Mouse (Mus musculus) heart, embryonic 12.5 days (tissue): ENCODE data around the gene Nrsn2. TPM values are rescaled to one million over a fixed set of nuclear protein-coding genes. Genes with fewer than 3 reads are reported as not detected.

Experiments used
- ATAC-seq: fragments of 200-750 bp; cut with Nextera tagmentation; 2 replicates; pipeline ENCODE4 v1.8.0; 2017; ENCODE audit warnings: moderate TSS enrichment, moderate library complexity; ENCODE audit not compliant: insufficient number of reproducible peaks, low FRiP score
- H3K27ac ChIP-seq: fragments of 300-500 bp; sonication (generic); 2 replicates; pipeline ENCODE4 v1.5.1; 2016; ENCODE audit warnings: mild to moderate bottlenecking, moderate library complexity; ENCODE audit not compliant: poor library complexity, severe bottlenecking
- H3K27me3 ChIP-seq: fragments of 300-500 bp; sonication (generic); replicated peaks from 2 replicates; pipeline ENCODE4 v1.6.1; 2016; ENCODE audit warnings: mild to moderate bottlenecking, moderate library complexity
- H3K36me3 ChIP-seq: fragments of 300-500 bp; sonication (generic); 2 replicates; pipeline ENCODE4 v1.6.1; 2016; ENCODE audit warnings: mild to moderate bottlenecking, moderate library complexity
- H3K4me1 ChIP-seq: fragments of 300-500 bp; sonication (generic); replicated peaks from 2 replicates; pipeline ENCODE4 v1.6.1; 2016; ENCODE audit warnings: mild to moderate bottlenecking
- H3K4me2 ChIP-seq: fragments of 300-500 bp; sonication (generic); 2 replicates; pipeline ENCODE4 v1.6.1; 2016; ENCODE audit warnings: mild to moderate bottlenecking, moderate library complexity
- H3K4me3 ChIP-seq: fragments of 300-500 bp; sonication (generic); 2 replicates; pipeline ENCODE4 v1.5.1; 2016; ENCODE audit warnings: mild to moderate bottlenecking
- H3K9ac ChIP-seq: fragments of 300-500 bp; sonication (generic); 2 replicates; pipeline ENCODE4 v1.6.1; 2016; ENCODE audit warnings: mild to moderate bottlenecking, moderate library complexity
- H3K9me3 ChIP-seq: fragments of 300-500 bp; sonication (generic); replicated peaks from 2 replicates; pipeline ENCODE4 v1.6.1; 2016; ENCODE audit warnings: mild to moderate bottlenecking, moderate library complexity
- WGBS: fragments of 180-500 bp; shearing (Covaris S2); methylation state at CpG from one replicate; pipeline ENCODE4 v1.1.7; 2016; 5-methylcytosine and 5-hydroxymethylcytosine counted together
- polyA plus RNA-seq: library from polyadenylated mRNA; unstranded; fragments of >200 nt; fragmentation: Nextera tagmentation; extraction: Ambion mirVana; gene quantifications from 2 replicates; pipeline ENCODE4 v1.2.1, GENCODE M21; 2016

The Nrsn2 gene
- polyA plus RNA-seq, 1 experiment from 2014 or later = 3.8 TPM

- Histone ChIP-seq H3K9me3 (peaks cover 4% of the 10 kb centered on the region; the same call in 1 of the 2 replicates), H3K27ac (no peak overlapping the region), H3K4me2 (no peak overlapping the region), H3K27me3 (no peaks in the 10 kb centered on the region), H3K9ac (no peak overlapping the region), H3K36me3 (no peaks in the 10 kb centered on the region), H3K4me1 (no peaks in the 10 kb centered on the region), H3K4me3 (no peak overlapping the region)
- ATAC-seq = no peak
- 78% methylated on average over 4 of the region's 4 CpGs for WGBS
These were observed 7.8 kb upstream of the Nrsn2 start for GRCm38 (mm10) chr2:152384191-152384590.

- peak overlapping the region; percentile 59; the same call in 1 of the 2 replicates for H3K9ac ChIP-seq
- H3K27me3 ChIP-seq = peaks cover 40% of the 10 kb centered on the region
- H3K4me2 ChIP-seq = peak overlapping the region; percentile 63
- no peaks in the 10 kb centered on the region for H3K9me3 ChIP-seq
- no peaks in the 10 kb centered on the region for H3K36me3 ChIP-seq
- H3K4me1 ChIP-seq = peaks cover 18% of the 10 kb centered on the region
- ATAC-seq = no peak
- no peak overlapping the region for H3K27ac ChIP-seq
- WGBS = 6% methylated on average over 21 of the region's 21 CpGs
- H3K4me3 ChIP-seq = peak overlapping the region; percentile 23
These were observed 640 bp downstream of the Nrsn2 start for GRCm38 (mm10) chr2:152375652-152376344.

- Histone ChIP-seq H3K4me2 (no peak overlapping the region), H3K9ac (no peak overlapping the region), H3K4me3 (no peak overlapping the region), H3K36me3 (no peaks in the 10 kb centered on the region), H3K9me3 (no peaks in the 10 kb centered on the region), H3K4me1 (peaks cover 21% of the 10 kb centered on the region), H3K27me3 (peaks cover 44% of the 10 kb centered on the region), H3K27ac (no peak overlapping the region)
- no peak for ATAC-seq
- WGBS = 77% methylated on average over 9 of the region's 9 CpGs
These were observed 2.9 kb downstream of the Nrsn2 start for GRCm38 (mm10) chr2:152373547-152373946.

- Histone ChIP-seq H3K27me3 (peaks cover 42% of the 10 kb centered on the region), H3K9me3 (no peaks in the 10 kb centered on the region)
These were observed 3.8 kb downstream of the Nrsn2 start for GRCm38 (mm10) chr2:152372661-152373060.

GRCm38 (mm10) chr2:152372104-152372503 is 4.3 kb downstream of the Nrsn2 start:
- ATAC-seq = no peak
- Histone ChIP-seq H3K4me3 (no peak overlapping the region), H3K4me1 (peaks cover 27% of the 10 kb centered on the region), H3K36me3 (no peaks in the 10 kb centered on the region), H3K9ac (no peak overlapping the region), H3K27ac (no peak overlapping the region), H3K27me3 (peaks cover 36% of the 10 kb centered on the region), H3K4me2 (no peak overlapping the region), H3K9me3 (no peaks in the 10 kb centered on the region)
- 76% methylated on average over 7 of the region's 7 CpGs for WGBS

More at GRCm38 (mm10) chr2:152372661-152373060, 3.8 kb downstream of the Nrsn2 start:
- Histone ChIP-seq H3K27ac (no peak overlapping the region), H3K36me3 (no peaks in the 10 kb centered on the region), H3K4me3 (no peak overlapping the region), H3K4me1 (peaks cover 27% of the 10 kb centered on the region), H3K4me2 (no peak overlapping the region), H3K9ac (no peak overlapping the region)
- no peak for ATAC-seq
- 63% methylated on average over 4 of the region's 4 CpGs for WGBS

GRCm38 (mm10) chr2:152368532-152369140 is 7.8 kb downstream of the Nrsn2 start:
- Histone ChIP-seq H3K9me3 (no peaks in the 10 kb centered on the region), H3K4me2 (peak overlapping the region; percentile 44), H3K4me1 (peaks cover 14% of the 10 kb centered on the region), H3K4me3 (no peak overlapping the region), H3K36me3 (no peaks in the 10 kb centered on the region), H3K27me3 (peaks cover 4% of the 10 kb centered on the region; the same call in 1 of the 2 replicates), H3K27ac (no peak overlapping the region), H3K9ac (no peak overlapping the region)
- ATAC-seq = no peak
- WGBS = 30% methylated on average over 14 of the region's 14 CpGs

- WGBS = 59% methylated on average over 5 of the region's 5 CpGs
- Histone ChIP-seq H3K4me1 (peaks cover 17% of the 10 kb centered on the region), H3K27ac (no peak overlapping the region), H3K4me3 (no peak overlapping the region), H3K27me3 (peaks cover 4% of the 10 kb centered on the region; the same call in 1 of the 2 replicates), H3K36me3 (no peaks in the 10 kb centered on the region), H3K9ac (no peak overlapping the region), H3K4me2 (no peak overlapping the region), H3K9me3 (no peaks in the 10 kb centered on the region)
- no peak for ATAC-seq
These were observed 8.5 kb downstream of the Nrsn2 start for GRCm38 (mm10) chr2:152367917-152368316.

- 11% methylated on average over 17 of the region's 17 CpGs for WGBS
- H3K4me2 ChIP-seq = peak overlapping the region; percentile 56
- peaks cover 28% of the 10 kb centered on the region for H3K4me1 ChIP-seq
- peak overlapping the region; percentile 40; the same call in 1 of the 2 replicates for H3K9ac ChIP-seq
- H3K36me3 ChIP-seq = no peaks in the 10 kb centered on the region
- peak overlapping the region; percentile 22 for H3K4me3 ChIP-seq
- H3K9me3 ChIP-seq = 0 out of 2 replicates have a peak, but pooled peaks cover 1% of the 10 kb centered on the region
- peak overlapping the region; percentile 76 for H3K27ac ChIP-seq
- no peaks in the 10 kb centered on the region for H3K27me3 ChIP-seq
- peak; percentile 71 for ATAC-seq
These were observed 12.9 kb downstream of the Nrsn2 start for GRCm38 (mm10) chr2:152363245-152364147.

- H3K4me1 ChIP-seq = peaks cover 22% of the 10 kb centered on the region
- H3K4me2 ChIP-seq = no peak overlapping the region
- no peaks in the 10 kb centered on the region for H3K36me3 ChIP-seq
- no peak for ATAC-seq
- H3K4me3 ChIP-seq = no peak overlapping the region
- no peaks in the 10 kb centered on the region for H3K27me3 ChIP-seq
- no peak overlapping the region for H3K9ac ChIP-seq
- WGBS = 85% methylated on average over 8 of the region's 8 CpGs
- no peak overlapping the region for H3K27ac ChIP-seq
- 0 out of 2 replicates have a peak, but pooled peaks cover 4% of the 10 kb centered on the region for H3K9me3 ChIP-seq
These were observed 15.2 kb downstream of the Nrsn2 start for GRCm38 (mm10) chr2:152361193-152361592.

- ATAC-seq = peak; percentile 33
- Histone ChIP-seq H3K4me1 (peaks cover 22% of the 10 kb centered on the region), H3K9ac (no peak overlapping the region), H3K27me3 (no peaks in the 10 kb centered on the region), H3K36me3 (no peaks in the 10 kb centered on the region), H3K4me3 (no peak overlapping the region), H3K4me2 (no peak overlapping the region), H3K9me3 (0 out of 2 replicates have a peak, but pooled peaks cover 4% of the 10 kb centered on the region), H3K27ac (0 out of 2 replicates have a peak overlapping the region, but pooled peaks have one; percentile 33)
- WGBS = 28% methylated on average over 7 of the region's 7 CpGs
These were observed 16.1 kb downstream of the Nrsn2 start for GRCm38 (mm10) chr2:152360271-152360775.
